Mouse (Mus musculus): ENCODE measurements at regions not wholly inside any gene's neighbourhood (a gene's known extent, or its start where the extent isn't known, plus 50 kb on each side); places are given as distances from the start of the nearest gene placed in this dataset.

DNA sequence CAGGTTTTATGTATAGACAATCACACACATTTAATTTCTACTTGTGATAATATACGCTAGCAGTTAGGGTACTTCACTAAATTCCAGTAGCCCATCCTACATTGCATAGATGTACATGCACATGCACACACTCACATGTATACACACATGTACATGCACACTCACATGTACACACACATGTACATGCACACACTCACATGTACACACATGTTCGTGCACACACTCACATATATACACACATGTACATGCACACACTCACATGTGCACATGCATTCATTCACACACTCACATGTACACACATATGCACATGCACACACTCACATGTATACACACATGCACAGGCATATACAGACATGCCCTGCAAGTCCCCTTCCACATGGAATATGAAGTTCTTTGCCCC is 326.8 kb downstream of the Tns1 start:
- Histone ChIP-seq H3K4me1 (no peaks in the 10 kb centered on the region), H3K9me3 (replicated peaks) (no peaks in the 10 kb centered on the region), H3K4me3 (no peak overlapping the region), H3K36me3 (ENCODE audit: poor library complexity, severe bottlenecking) (no peaks in the 10 kb centered on the region), H3K4me2 (no peak overlapping the region), H3K27ac (no peak overlapping the region), H3K27me3 (no peaks in the 10 kb centered on the region), H3K9ac (no peak overlapping the region)
- 88% methylated on average over 2 of the region's 2 CpGs for WGBS
- ATAC-seq: no peak

DNA sequence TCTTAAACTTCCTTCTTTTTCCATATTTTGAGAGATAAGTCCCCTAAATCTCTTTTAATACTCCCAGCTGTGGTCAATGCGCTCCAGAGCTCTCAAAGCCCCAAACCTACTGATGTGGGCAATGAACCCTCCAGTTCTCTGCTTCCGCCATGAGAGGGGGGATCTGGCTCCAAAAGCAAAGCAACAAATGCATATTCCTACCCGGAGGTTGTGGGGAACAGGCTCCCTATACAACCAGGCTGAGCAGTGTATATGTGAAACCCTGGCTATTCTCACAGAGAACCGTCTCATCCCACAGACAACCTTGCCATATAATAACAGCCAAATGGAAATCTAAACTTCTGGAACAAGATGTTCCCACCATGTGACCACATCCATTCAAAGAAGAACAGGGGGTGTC is 330.4 kb downstream of the Tns1 start:
- H3K9me3 ChIP-seq (replicated peaks): no peaks in the 10 kb centered on the region
- no peak overlapping the region for H3K9ac ChIP-seq
- H3K27me3 ChIP-seq: no peaks in the 10 kb centered on the region
- no peak overlapping the region for H3K27ac ChIP-seq
- H3K4me3 ChIP-seq: no peak overlapping the region
- H3K4me1 ChIP-seq: no peaks in the 10 kb centered on the region
- H3K36me3 ChIP-seq (ENCODE audit: poor library complexity, severe bottlenecking): no peaks in the 10 kb centered on the region
- H3K4me2 ChIP-seq: no peak overlapping the region
- WGBS: 89% methylated on average over 4 of the region's 4 CpGs
- no peak for ATAC-seq

- Histone ChIP-seq H3K36me3 (ENCODE audit: poor library complexity, severe bottlenecking) (no peaks in the 10 kb centered on the region), H3K27me3 (no peaks in the 10 kb centered on the region), H3K4me2 (no peak overlapping the region), H3K9me3 (replicated peaks) (no peaks in the 10 kb centered on the region), H3K4me1 (no peaks in the 10 kb centered on the region), H3K9ac (no peak overlapping the region), H3K27ac (no peak overlapping the region), H3K4me3 (no peak overlapping the region)
- 95% methylated on average over 3 of the region's 3 CpGs for WGBS
- ATAC-seq: no peak
Measured at GRCm38 (mm10) chr1:73793256-73793655, 331.0 kb downstream of the Tns1 start.

DNA sequence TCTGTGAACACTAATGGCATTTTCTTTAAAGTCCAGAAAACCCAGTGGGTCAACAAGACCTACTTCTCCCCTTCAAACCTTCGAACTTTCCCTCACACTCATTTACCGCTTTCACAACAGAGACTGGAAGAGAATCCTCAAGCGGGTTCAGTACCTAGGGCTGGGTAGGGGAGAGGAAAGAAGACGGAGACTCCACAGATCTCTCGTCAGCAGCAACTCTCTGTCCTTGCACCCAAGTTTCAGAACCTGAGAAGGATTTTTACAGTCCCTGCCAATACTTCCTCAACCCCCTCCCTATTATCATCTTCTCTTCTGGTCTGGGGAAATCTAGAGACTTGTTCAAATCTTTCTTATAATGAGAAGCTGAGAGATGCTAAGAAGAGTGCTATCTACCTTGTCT is 331.9 kb downstream of the Tns1 start:
- whole genome bisulfite sequencing: 91% methylated on average over 5 of the region's 5 CpGs
- no peak for ATAC-seq
- no peak overlapping the region for H3K4me3 ChIP-seq
- H3K4me1 ChIP-seq: peaks cover 3% of the 10 kb centered on the region; the same call in 1 of the 2 replicates
- H3K9ac ChIP-seq: no peak overlapping the region
- no peaks in the 10 kb centered on the region for H3K27me3 ChIP-seq
- no peak overlapping the region for H3K4me2 ChIP-seq
- H3K27ac ChIP-seq: no peak overlapping the region
- H3K9me3 ChIP-seq (replicated peaks): no peaks in the 10 kb centered on the region
- no peaks in the 10 kb centered on the region for H3K36me3 ChIP-seq (ENCODE audit: poor library complexity, severe bottlenecking)

- H3K27ac ChIP-seq: no peak overlapping the region
Measured at GRCm38 (mm10) chr1:73787666-73788065, 336.6 kb downstream of the Tns1 start.

DNA sequence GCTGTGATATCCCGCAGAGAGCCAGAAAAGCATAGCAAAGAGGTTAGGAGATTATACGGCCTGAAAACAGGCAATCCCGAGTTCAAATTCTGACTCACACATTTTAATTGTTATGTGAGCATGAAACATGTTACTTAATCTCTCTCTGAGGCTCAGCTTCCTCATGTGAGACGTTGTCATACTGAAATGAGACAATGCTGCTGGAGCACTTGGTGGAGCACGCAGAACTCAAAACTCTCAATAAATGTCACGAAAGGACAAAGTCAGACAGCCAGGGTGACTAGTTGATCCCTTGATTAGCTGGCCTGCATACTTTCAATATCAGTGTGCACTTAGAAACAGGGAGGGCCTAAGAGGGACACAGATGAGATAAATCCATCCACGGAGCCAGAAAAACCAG is 337.0 kb downstream of the Tns1 start:
- Histone ChIP-seq H3K9me3 (replicated peaks) (no peaks in the 10 kb centered on the region), H3K9ac (no peak overlapping the region), H3K27ac (no peak overlapping the region), H3K27me3 (no peaks in the 10 kb centered on the region), H3K4me1 (peaks cover 3% of the 10 kb centered on the region; the same call in 1 of the 2 replicates), H3K4me2 (no peak overlapping the region), H3K4me3 (no peak overlapping the region), H3K36me3 (ENCODE audit: poor library complexity, severe bottlenecking) (no peaks in the 10 kb centered on the region)
- 73% methylated on average over 7 of the region's 7 CpGs for WGBS
- no peak for ATAC-seq

More at GRCm38 (mm10) chr1:73787666-73788065, 336.6 kb downstream of the Tns1 start:
- H3K9me3 ChIP-seq (replicated peaks): no peaks in the 10 kb centered on the region
- no peak overlapping the region for H3K9ac ChIP-seq
- no peak overlapping the region for H3K4me3 ChIP-seq
- no peak overlapping the region for H3K4me2 ChIP-seq
- H3K27me3 ChIP-seq: no peaks in the 10 kb centered on the region
- no peaks in the 10 kb centered on the region for H3K36me3 ChIP-seq (ENCODE audit: poor library complexity, severe bottlenecking)
- 26% methylated on average over 2 of the region's 2 CpGs for WGBS
- H3K4me1 ChIP-seq: peaks cover 3% of the 10 kb centered on the region; the same call in 1 of the 2 replicates
- no peak for ATAC-seq

DNA sequence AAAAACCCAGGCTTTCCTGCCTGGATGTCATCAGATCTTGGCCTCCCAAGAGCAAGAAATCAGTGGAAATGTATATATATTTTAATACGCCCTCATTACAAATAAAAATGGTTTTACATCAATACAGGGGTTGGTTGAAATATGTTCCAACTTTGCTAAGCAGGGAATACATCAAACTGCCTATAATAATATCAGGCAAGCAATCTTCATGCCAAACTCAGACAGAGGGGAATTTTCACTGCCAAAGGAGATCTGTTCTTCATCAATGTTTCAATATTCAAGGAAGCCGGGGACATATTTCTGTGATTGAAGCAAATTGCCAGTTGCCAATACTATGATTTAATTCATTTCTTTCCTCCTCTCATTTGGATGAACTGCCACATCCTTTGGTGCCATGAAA is 340.9 kb downstream of the Tns1 start:
- ATAC-seq: no peak
- Histone ChIP-seq H3K27ac (no peak overlapping the region), H3K27me3 (no peaks in the 10 kb centered on the region), H3K4me2 (no peak overlapping the region), H3K36me3 (ENCODE audit: poor library complexity, severe bottlenecking) (no peaks in the 10 kb centered on the region), H3K9ac (no peak overlapping the region), H3K4me1 (peaks cover 3% of the 10 kb centered on the region; the same call in 1 of the 2 replicates), H3K9me3 (replicated peaks) (no peaks in the 10 kb centered on the region), H3K4me3 (no peak overlapping the region)
- WGBS: 93% methylated on average over 2 of the region's 2 CpGs

- Histone ChIP-seq H3K9ac (no peak overlapping the region), H3K27ac (no peak overlapping the region), H3K36me3 (ENCODE audit: poor library complexity, severe bottlenecking) (no peaks in the 10 kb centered on the region), H3K9me3 (replicated peaks) (no peaks in the 10 kb centered on the region), H3K4me3 (no peak overlapping the region), H3K4me1 (peaks cover 3% of the 10 kb centered on the region; the same call in 1 of the 2 replicates), H3K27me3 (no peaks in the 10 kb centered on the region), H3K4me2 (no peak overlapping the region)
- ATAC-seq: no peak
- 90% methylated on average over 2 of the region's 2 CpGs for WGBS
Measured at GRCm38 (mm10) chr1:73782871-73783270, 341.4 kb downstream of the Tns1 start.

DNA sequence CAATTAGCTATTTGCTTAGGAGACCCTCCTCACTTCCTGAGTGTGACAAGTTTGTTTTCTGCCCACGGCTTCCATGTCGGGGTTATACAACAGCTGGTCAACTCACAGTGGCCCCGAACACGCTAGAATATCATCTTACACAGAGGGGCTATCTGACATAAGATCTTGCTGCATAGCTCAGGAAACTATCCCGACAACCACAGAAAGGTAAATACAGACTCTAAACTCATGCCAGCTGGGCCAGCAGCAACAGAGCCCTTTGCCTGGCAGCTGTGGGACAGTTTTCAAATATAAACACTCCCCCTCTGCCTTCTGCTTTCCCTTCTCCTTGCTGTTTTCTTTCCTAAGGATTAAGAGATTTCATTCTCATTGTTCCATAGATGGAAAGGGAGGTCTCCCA is 352.5 kb downstream of the Tns1 start:
- H3K4me3 ChIP-seq: no peak overlapping the region
- H3K4me2 ChIP-seq: no peak overlapping the region
- no peaks in the 10 kb centered on the region for H3K9me3 ChIP-seq (replicated peaks)
- no peak for ATAC-seq
- no peak overlapping the region for H3K9ac ChIP-seq
- H3K36me3 ChIP-seq (ENCODE audit: poor library complexity, severe bottlenecking): no peaks in the 10 kb centered on the region
- H3K27me3 ChIP-seq: no peaks in the 10 kb centered on the region
- 88% methylated on average over 5 of the region's 5 CpGs for WGBS
- H3K4me1 ChIP-seq: no peaks in the 10 kb centered on the region
- no peak overlapping the region for H3K27ac ChIP-seq

GRCm38 (mm10) chr1:73770631-73771030 is 353.6 kb downstream of the Tns1 start:
- no peak overlapping the region for H3K9ac ChIP-seq
- no peaks in the 10 kb centered on the region for H3K27me3 ChIP-seq
- WGBS: 74% methylated on average over 5 of the region's 5 CpGs
- H3K4me2 ChIP-seq: no peak overlapping the region
- no peak overlapping the region for H3K27ac ChIP-seq
- H3K9me3 ChIP-seq (replicated peaks): no peaks in the 10 kb centered on the region
- no peak overlapping the region for H3K4me3 ChIP-seq
- H3K36me3 ChIP-seq (ENCODE audit: poor library complexity, severe bottlenecking): no peaks in the 10 kb centered on the region
- no peaks in the 10 kb centered on the region for H3K4me1 ChIP-seq
- no peak for ATAC-seq

DNA sequence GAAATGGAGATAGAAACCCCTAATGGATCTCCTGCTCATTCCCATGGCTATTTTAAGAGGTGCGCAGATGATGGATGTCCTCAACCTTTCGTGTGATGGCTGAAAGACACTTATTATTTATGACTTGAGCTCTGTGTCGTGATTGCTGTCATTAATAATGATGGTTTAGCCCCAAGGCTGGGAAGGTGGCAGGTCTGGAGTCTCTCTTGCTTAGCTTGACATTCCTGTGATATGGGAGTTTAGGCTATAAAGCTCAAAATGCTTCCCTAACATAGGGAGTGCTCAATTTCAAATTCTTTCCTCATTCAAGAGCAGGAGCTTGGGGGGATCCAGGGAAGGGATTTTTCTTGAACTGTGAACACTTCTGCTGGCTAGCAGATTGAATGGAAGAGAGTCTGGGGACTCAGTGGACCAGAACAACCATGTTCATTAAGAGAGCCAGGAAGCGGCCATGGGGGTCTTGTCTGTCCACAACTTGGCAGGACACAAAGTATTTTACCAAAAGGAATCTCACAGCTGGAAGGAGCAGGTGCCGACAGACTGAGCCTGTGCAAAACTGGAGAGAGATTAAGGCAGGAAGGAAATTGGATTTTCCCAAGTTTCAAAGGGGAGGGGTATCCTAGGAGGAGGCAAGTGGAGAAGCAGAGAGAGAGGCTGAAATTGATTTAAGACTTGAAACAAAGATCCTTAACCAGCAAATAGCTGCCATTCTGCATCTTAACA is 359.5 kb downstream of the Tns1 start:
- no peak overlapping the region for H3K9ac ChIP-seq
- no peaks in the 10 kb centered on the region for H3K36me3 ChIP-seq (ENCODE audit: poor library complexity, severe bottlenecking)
- no peak for ATAC-seq
- no peak overlapping the region for H3K27ac ChIP-seq
- WGBS: 61% methylated on average over 5 of the region's 5 CpGs
- no peak overlapping the region for H3K4me2 ChIP-seq
- no peaks in the 10 kb centered on the region for H3K4me1 ChIP-seq
- no peaks in the 10 kb centered on the region for H3K9me3 ChIP-seq (replicated peaks)
- no peak overlapping the region for H3K4me3 ChIP-seq
- no peaks in the 10 kb centered on the region for H3K27me3 ChIP-seq

- Histone ChIP-seq H3K4me2 (no peak overlapping the region), H3K27ac (0 out of 2 replicates have a peak overlapping the region, but pooled peaks have one; percentile 6), H3K9me3 (replicated peaks) (no peaks in the 10 kb centered on the region), H3K36me3 (ENCODE audit: poor library complexity, severe bottlenecking) (no peaks in the 10 kb centered on the region), H3K4me3 (no peak overlapping the region), H3K9ac (no peak overlapping the region), H3K4me1 (peaks cover 12% of the 10 kb centered on the region), H3K27me3 (no peaks in the 10 kb centered on the region)
- peak; percentile 86 for ATAC-seq
- 35% methylated on average over 11 of the region's 11 CpGs for WGBS
Measured at GRCm38 (mm10) chr1:73758110-73759061, 365.9 kb downstream of the Tns1 start.

All from forebrain, embryonic 13.5 days (tissue).